Mouse (Mus musculus): ENCODE measurements around the gene Olfr1295. TPM values are rescaled to one million over a fixed set of nuclear protein-coding genes. Genes with fewer than 3 reads are reported as not detected.

The Olfr1295 gene
- total RNA-seq (2021) = not detected
- long read RNA-seq, experiment 1 = 0 reads
- long read RNA-seq, experiment 2 = 0 reads

GRCm38 (mm10) chr2:111569581-111569980, at the start of gene Olfr1295:
Gene Olfr1295 (minus strand): TSS chr2:111569681.
- no peak for DNase-seq
- intact Hi-C loops (cut with DNase I) = no loop called here

GRCm38 (mm10) chr2:111540191-111540590, 29.3 kb downstream of the Olfr1295 start, which contains the start of gene Olfr1294:
Gene Olfr1294 (minus strand): TSS chr2:111540291.
- DNase-seq = no peak
- intact Hi-C loops (cut with DNase I) = no loop called here

- no peak for DNase-seq
- intact Hi-C loops (cut with DNase I) = no loop called here
Measured at GRCm38 (mm10) chr2:111524903-111525302, 44.6 kb downstream of the Olfr1295 start, which contains the start of gene Olfr1293-ps. Gene Olfr1293-ps (plus strand): TSS chr2:111525203.

- no peak for DNase-seq
- intact Hi-C loops (cut with DNase I) = no loop called here
Measured at GRCm38 (mm10) chr2:111517451-111517850, 52.0 kb downstream of the Olfr1295 start.

Other genes starting within 250 kb of the Olfr1295 start
- not detected for gene Olfr1281, start 243.2 kb downstream of the Olfr1295 start, total RNA-seq (2021)
- gene Olfr1282, start 233.6 kb downstream of the Olfr1295 start, total RNA-seq (2021) = not detected
- not detected for gene Olfr1283, start 202.9 kb downstream of the Olfr1295 start, total RNA-seq (2021)
- gene Olfr1284, start 194.2 kb downstream of the Olfr1295 start, total RNA-seq (2021) = not detected
- gene Olfr1286, start 146.6 kb downstream of the Olfr1295 start, total RNA-seq (2021) = not detected
- not detected for gene Olfr1287, start 120.5 kb downstream of the Olfr1295 start, total RNA-seq (2021)
- gene Olfr1288, start 95.6 kb downstream of the Olfr1295 start, total RNA-seq (2021) = not detected
- not detected for gene Olfr1289, start 88.9 kb downstream of the Olfr1295 start, total RNA-seq (2021)
- gene Olfr1290, start 75.9 kb downstream of the Olfr1295 start, total RNA-seq (2021) = not detected
- not detected for gene Olfr1291-ps1, start 72.5 kb downstream of the Olfr1295 start, total RNA-seq (2021)
- not detected for gene Olfr1293-ps, start 44.5 kb downstream of the Olfr1295 start, total RNA-seq (2021)
- gene Olfr1294, start 29.4 kb downstream of the Olfr1295 start, total RNA-seq (2021) = not detected
- not detected for gene Olfr1297, start 56.8 kb upstream of the Olfr1295 start, total RNA-seq (2021)
- gene Olfr1298, start 79.5 kb upstream of the Olfr1295 start, total RNA-seq (2021) = not detected
- not detected for gene Olfr1299, start 91.7 kb upstream of the Olfr1295 start, total RNA-seq (2021)
- not detected for gene Olfr1301, start 181.3 kb upstream of the Olfr1295 start, total RNA-seq (2021)
- not detected for gene Olfr1302, start 207.7 kb upstream of the Olfr1295 start, total RNA-seq (2021)